Mouse (Mus musculus) midbrain, embryonic 15.5 days (tissue): ENCODE results near the gene Rpn2. TPM values are rescaled to one million over a fixed set of nuclear protein-coding genes. Genes with fewer than 3 reads are reported as not detected.

Experiments used
- ATAC-seq: fragments of 200-750 bp; cut with Nextera tagmentation; replicated peaks from 2 replicates; pipeline ENCODE4 v1.8.0; 2017; ENCODE audit warnings: moderate TSS enrichment
- H3K27ac ChIP-seq: fragments of 300-500 bp; sonication (generic); 2 replicates; pipeline ENCODE4 v1.5.1; 2015; ENCODE audit warnings: mild to moderate bottlenecking, inconsistent platforms
- H3K27me3 ChIP-seq: fragments of 300-500 bp; sonication (generic); replicated peaks from 2 replicates; pipeline ENCODE4 v1.6.1; 2015; ENCODE audit warnings: inconsistent platforms
- H3K36me3 ChIP-seq: fragments of 300-500 bp; sonication (generic); replicated peaks from 2 replicates; pipeline ENCODE4 v1.6.1; 2015; ENCODE audit warnings: inconsistent platforms
- H3K4me1 ChIP-seq: fragments of 300-500 bp; sonication (generic); 2 replicates; pipeline ENCODE4 v1.6.1; 2015; ENCODE audit warnings: inconsistent platforms
- H3K4me2 ChIP-seq: fragments of 300-500 bp; sonication (generic); 2 replicates; pipeline ENCODE4 v1.6.1; 2015; ENCODE audit warnings: inconsistent platforms, mild to moderate bottlenecking, moderate library complexity
- H3K4me3 ChIP-seq: fragments of 300-500 bp; sonication (generic); 2 replicates; pipeline ENCODE4 v1.5.1; 2015; ENCODE audit warnings: mild to moderate bottlenecking, inconsistent platforms
- H3K9ac ChIP-seq: fragments of 300-500 bp; sonication (generic); 2 replicates; pipeline ENCODE4 v1.6.1; 2015; ENCODE audit warnings: mild to moderate bottlenecking, inconsistent platforms
- H3K9me3 ChIP-seq: fragments of 300-500 bp; sonication (generic); 2 replicates; pipeline ENCODE4 v1.6.1; 2016; ENCODE audit warnings: inconsistent platforms
- WGBS: fragments of 180-500 bp; shearing (Covaris S2); methylation state at CpG from one replicate; pipeline ENCODE4 v1.1.7; 2015; ENCODE audit warnings: mixed read lengths; 5-methylcytosine and 5-hydroxymethylcytosine counted together
- polyA plus RNA-seq: library from polyadenylated mRNA; unstranded; fragments of >200 nt; fragmentation: Nextera tagmentation; extraction: Ambion mirVana; gene quantifications from 2 replicates; pipeline ENCODE4 v1.2.1, GENCODE M21; 2015

The Rpn2 gene
- polyA plus RNA-seq, 1 experiment from 2014 or later = 218 TPM

GRCm38 (mm10) chr2:157288996-157289395, 10.2 kb downstream of the Rpn2 start:
- H3K4me1 ChIP-seq = peaks cover 5% of the 10 kb centered on the region; the same call in 1 of the 2 replicates
- H3K4me3 ChIP-seq = no peak overlapping the region
- no peak overlapping the region for H3K4me2 ChIP-seq
- H3K9me3 ChIP-seq = no peaks in the 10 kb centered on the region
- H3K9ac ChIP-seq = no peak overlapping the region
- H3K27ac ChIP-seq = no peak overlapping the region
- no peaks in the 10 kb centered on the region for H3K27me3 ChIP-seq
- 88% methylated on average over 5 of the region's 5 CpGs for WGBS
- no peak for ATAC-seq
- peaks cover 48% of the 10 kb centered on the region for H3K36me3 ChIP-seq

GRCm38 (mm10) chr2:157292093-157292492, 13.3 kb downstream of the Rpn2 start:
- Histone ChIP-seq H3K9me3 (no peaks in the 10 kb centered on the region), H3K4me1 (peaks cover 5% of the 10 kb centered on the region; the same call in 1 of the 2 replicates), H3K36me3 (peaks cover 46% of the 10 kb centered on the region), H3K4me3 (no peak overlapping the region), H3K27ac (no peak overlapping the region), H3K4me2 (no peak overlapping the region), H3K9ac (no peak overlapping the region), H3K27me3 (no peaks in the 10 kb centered on the region)
- no peak for ATAC-seq
- 14% methylated on average over 2 of the region's 2 CpGs for WGBS

- peaks cover 64% of the 10 kb centered on the region for H3K36me3 ChIP-seq
- H3K4me1 ChIP-seq = no peaks in the 10 kb centered on the region
- H3K27ac ChIP-seq = 0 out of 2 replicates have a peak overlapping the region, but pooled peaks have one; percentile 6
- WGBS = 68% methylated on average over 7 of the region's 7 CpGs
- H3K9ac ChIP-seq = no peak overlapping the region
- no peaks in the 10 kb centered on the region for H3K9me3 ChIP-seq
- no peaks in the 10 kb centered on the region for H3K27me3 ChIP-seq
- H3K4me2 ChIP-seq = no peak overlapping the region
- H3K4me3 ChIP-seq = no peak overlapping the region
- no peak for ATAC-seq
These were observed 17.4 kb downstream of the Rpn2 start for GRCm38 (mm10) chr2:157296105-157296689.

- no peaks in the 10 kb centered on the region for H3K27me3 ChIP-seq
- no peaks in the 10 kb centered on the region for H3K9me3 ChIP-seq
- peaks cover 49% of the 10 kb centered on the region for H3K36me3 ChIP-seq
- H3K4me1 ChIP-seq = no peaks in the 10 kb centered on the region
- no peak for ATAC-seq
- WGBS = 94% methylated on average over 6 of the region's 6 CpGs
- H3K9ac ChIP-seq = no peak overlapping the region
- no peak overlapping the region for H3K27ac ChIP-seq
- H3K4me2 ChIP-seq = no peak overlapping the region
- H3K4me3 ChIP-seq = no peak overlapping the region
These were observed 21.2 kb downstream of the Rpn2 start for GRCm38 (mm10) chr2:157300051-157300450.

GRCm38 (mm10) chr2:157303096-157303495, 24.3 kb downstream of the Rpn2 start:
- Histone ChIP-seq H3K36me3 (peaks cover 35% of the 10 kb centered on the region), H3K27me3 (no peaks in the 10 kb centered on the region), H3K4me3 (no peak overlapping the region), H3K4me1 (no peaks in the 10 kb centered on the region), H3K4me2 (no peak overlapping the region), H3K27ac (peak overlapping the region; percentile 17; the same call in 1 of the 2 replicates), H3K9me3 (no peaks in the 10 kb centered on the region), H3K9ac (no peak overlapping the region)
- no peak for ATAC-seq
- 52% methylated on average over 9 of the region's 9 CpGs for WGBS

GRCm38 (mm10) chr2:157306091-157307032, 27.5 kb downstream of the Rpn2 start:
- Histone ChIP-seq H3K27me3 (no peaks in the 10 kb centered on the region), H3K27ac (peak overlapping the region; percentile 44; the same call in 1 of the 2 replicates), H3K4me1 (no peaks in the 10 kb centered on the region), H3K4me2 (no peak overlapping the region), H3K36me3 (peaks cover 25% of the 10 kb centered on the region), H3K9ac (no peak overlapping the region), H3K4me3 (no peak overlapping the region), H3K9me3 (no peaks in the 10 kb centered on the region)
- WGBS = 80% methylated on average over 7 of the region's 7 CpGs
- ATAC-seq = no peak

GRCm38 (mm10) chr2:157307715-157308265, 29.0 kb downstream of the Rpn2 start:
- Histone ChIP-seq H3K4me1 (peaks cover 5% of the 10 kb centered on the region), H3K4me2 (no peak overlapping the region), H3K36me3 (peaks cover 21% of the 10 kb centered on the region), H3K9me3 (no peaks in the 10 kb centered on the region), H3K9ac (no peak overlapping the region), H3K27ac (peak overlapping the region; percentile 41), H3K4me3 (no peak overlapping the region), H3K27me3 (no peaks in the 10 kb centered on the region)
- WGBS = 71% methylated on average over 4 of the region's 4 CpGs
- no peak for ATAC-seq

- H3K4me1 ChIP-seq = peaks cover 11% of the 10 kb centered on the region
- no peaks in the 10 kb centered on the region for H3K27me3 ChIP-seq
- H3K9ac ChIP-seq = no peak overlapping the region
- no peak for ATAC-seq
- peak overlapping the region; percentile 41 for H3K27ac ChIP-seq
- no peak overlapping the region for H3K4me3 ChIP-seq
- no peaks in the 10 kb centered on the region for H3K9me3 ChIP-seq
- 82% methylated on average over 2 of the region's 2 CpGs for WGBS
- no peak overlapping the region for H3K4me2 ChIP-seq
- peaks cover 21% of the 10 kb centered on the region for H3K36me3 ChIP-seq
These were observed 29.6 kb downstream of the Rpn2 start for GRCm38 (mm10) chr2:157308273-157308917.

- Histone ChIP-seq H3K9ac (no peak overlapping the region), H3K4me1 (peaks cover 23% of the 10 kb centered on the region), H3K27ac (no peak overlapping the region), H3K4me2 (no peak overlapping the region), H3K27me3 (no peaks in the 10 kb centered on the region), H3K4me3 (no peak overlapping the region), H3K9me3 (no peaks in the 10 kb centered on the region), H3K36me3 (peaks cover 21% of the 10 kb centered on the region)
- ATAC-seq = no peak
- WGBS = 96% methylated on average over 8 of the region's 8 CpGs
These were observed 30.8 kb downstream of the Rpn2 start for GRCm38 (mm10) chr2:157309611-157310010.

GRCm38 (mm10) chr2:157310963-157311637, 32.3 kb downstream of the Rpn2 start:
- peaks cover 30% of the 10 kb centered on the region for H3K4me1 ChIP-seq
- H3K36me3 ChIP-seq = peaks cover 21% of the 10 kb centered on the region
- H3K9me3 ChIP-seq = no peaks in the 10 kb centered on the region
- H3K27ac ChIP-seq = no peak overlapping the region
- no peaks in the 10 kb centered on the region for H3K27me3 ChIP-seq
- no peak overlapping the region for H3K4me3 ChIP-seq
- H3K9ac ChIP-seq = no peak overlapping the region
- ATAC-seq = no peak
- WGBS = 86% methylated on average over 6 of the region's 6 CpGs
- H3K4me2 ChIP-seq = no peak overlapping the region

- Histone ChIP-seq H3K27me3 (no peaks in the 10 kb centered on the region), H3K4me1 (peaks cover 35% of the 10 kb centered on the region), H3K27ac (peak overlapping the region; percentile 76), H3K9me3 (no peaks in the 10 kb centered on the region), H3K36me3 (peaks cover 26% of the 10 kb centered on the region), H3K4me3 (no peak overlapping the region), H3K9ac (no peak overlapping the region), H3K4me2 (no peak overlapping the region)
- WGBS = 34% methylated on average over 3 of the region's 3 CpGs
- peak; percentile 87 for ATAC-seq
These were observed 34.9 kb downstream of the Rpn2 start for GRCm38 (mm10) chr2:157313718-157314117.
